Mouse (Mus musculus): Measurements from ENCODE around the gene Tmem234.

- no peak for TF ChIP-seq CTCF (IDR thresholded peaks at IDR 0.05)
- no peak for TF ChIP-seq EP300 (IDR thresholded peaks at IDR 0.05)
Measured at GRCm38 (mm10) chr4:129630944-129631343, 30.5 kb downstream of the Tmem234 start.

All from lung, postnatal 0 days (tissue).